Mouse (Mus musculus) fat pad, adult 2 months (tissue): Measurements from ENCODE around the gene Prkar1b.

Source experiments
- DNase-seq: peaks from one replicate; pipeline ENCODE4 v3.0.0-alpha.2; 2011; ENCODE audit warnings: low read depth, low spot score; ENCODE audit errors: extremely low read depth

Prkar1b gene

GRCm38 (mm10) chr5:139066861-139067614 is 82.8 kb downstream of the Prkar1b start:
- DNase-seq: no peak

GRCm38 (mm10) chr5:139064611-139065010 is 85.2 kb downstream of the Prkar1b start:
- DNase-seq: no peak

DNA sequence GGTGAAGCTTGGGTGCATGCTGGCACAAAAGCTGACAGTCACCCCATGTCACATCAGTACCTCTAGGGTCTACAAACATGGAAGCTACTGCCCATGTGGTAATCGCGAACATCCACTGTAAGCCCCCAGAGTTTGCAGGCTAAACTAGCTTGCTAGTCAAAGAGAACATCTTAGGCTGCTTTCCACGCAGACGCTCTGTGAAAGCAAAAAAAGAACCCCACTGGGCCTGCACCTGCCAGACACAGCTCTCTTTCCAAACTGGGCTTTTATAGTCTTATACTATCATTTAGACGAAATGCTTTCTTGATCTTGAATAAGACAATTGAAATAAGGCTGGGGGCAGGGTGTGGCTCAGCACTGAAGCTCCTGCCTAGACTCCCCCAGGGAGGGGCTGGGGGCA is 88.1 kb downstream of the Prkar1b start:
- DNase-seq: no peak

- DNase-seq: no peak
Measured at GRCm38 (mm10) chr5:139060460-139061051, 89.2 kb downstream of the Prkar1b start.

- peak; percentile 79 for DNase-seq
Measured at GRCm38 (mm10) chr5:139053176-139053575, 96.6 kb downstream of the Prkar1b start.

GRCm38 (mm10) chr5:139051276-139051675 is 98.5 kb downstream of the Prkar1b start:
- no peak for DNase-seq

GRCm38 (mm10) chr5:139049367-139049766 is 100.4 kb downstream of the Prkar1b start:
- DNase-seq: no peak

DNA sequence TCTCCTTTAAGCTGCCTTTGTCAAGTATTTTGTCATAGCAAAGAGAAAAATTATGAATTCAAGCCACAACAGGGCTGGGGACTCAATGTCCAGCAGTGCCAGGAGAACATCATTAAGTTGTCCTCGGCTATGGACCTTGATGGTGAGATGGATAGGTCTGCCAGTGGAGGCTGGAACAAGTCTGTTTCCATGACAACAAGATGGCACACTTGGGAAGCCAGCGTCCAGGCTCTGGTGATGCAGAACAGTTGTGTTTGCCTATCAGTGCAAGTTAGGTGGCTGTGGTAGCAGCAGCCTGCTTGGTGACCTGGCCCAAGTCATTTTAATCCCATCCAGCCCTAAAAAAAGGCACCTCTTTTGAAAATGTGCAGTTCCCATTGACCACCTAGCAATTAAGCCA is 102.6 kb downstream of the Prkar1b start:
- DNase-seq: no peak

DNA sequence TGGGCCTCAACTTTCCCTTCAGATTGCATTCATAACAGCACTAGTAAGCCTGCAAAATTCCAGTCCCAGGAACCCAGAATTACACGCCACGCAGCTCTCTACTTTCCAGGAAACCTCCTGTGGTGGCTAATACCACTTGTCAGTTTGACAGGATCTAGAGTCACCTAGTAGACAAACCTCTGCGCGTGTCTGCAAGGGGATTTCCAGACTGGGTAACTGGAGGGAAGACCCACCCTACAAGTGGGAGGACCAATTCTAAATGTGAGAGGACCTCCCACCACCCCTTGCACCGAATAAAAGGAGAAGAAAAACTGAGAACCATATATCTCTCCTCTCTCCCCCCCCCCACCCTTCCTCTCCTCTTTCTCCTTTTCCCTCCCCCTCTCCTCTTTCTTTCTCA is 103.2 kb downstream of the Prkar1b start:
- no peak for DNase-seq

- no peak for DNase-seq
Measured at GRCm38 (mm10) chr5:139043546-139043945, 106.3 kb downstream of the Prkar1b start.

DNA sequence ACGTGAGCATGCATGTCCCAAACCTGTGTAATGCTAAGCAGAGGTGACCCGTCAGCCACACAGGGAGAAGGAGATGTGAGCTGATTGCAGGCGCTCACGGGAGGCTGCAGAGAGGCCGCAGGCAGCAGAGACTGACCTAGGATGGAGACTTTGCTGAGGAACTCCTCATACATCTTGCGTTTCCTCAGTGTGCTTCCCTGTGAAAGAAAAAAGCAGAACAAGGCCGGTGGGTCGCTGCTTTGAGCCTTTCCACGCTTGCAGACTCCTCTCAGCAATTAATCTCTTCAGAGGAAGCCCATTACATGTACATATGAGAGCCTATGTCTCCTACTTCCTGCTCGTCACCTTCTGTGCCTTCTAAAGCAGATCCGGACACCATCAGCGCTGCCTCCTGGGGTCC is 107.5 kb downstream of the Prkar1b start:
- DNase-seq: no peak

GRCm38 (mm10) chr5:139035171-139035570 is 114.6 kb downstream of the Prkar1b start:
- DNase-seq: no peak

GRCm38 (mm10) chr5:139034746-139035145 is 115.1 kb downstream of the Prkar1b start:
- DNase-seq: no peak

GRCm38 (mm10) chr5:139033406-139034317 is 116.1 kb downstream of the Prkar1b start:
- peak; percentile 46 for DNase-seq

- no peak for DNase-seq
Measured at GRCm38 (mm10) chr5:139027603-139028002, 122.2 kb downstream of the Prkar1b start.

DNA sequence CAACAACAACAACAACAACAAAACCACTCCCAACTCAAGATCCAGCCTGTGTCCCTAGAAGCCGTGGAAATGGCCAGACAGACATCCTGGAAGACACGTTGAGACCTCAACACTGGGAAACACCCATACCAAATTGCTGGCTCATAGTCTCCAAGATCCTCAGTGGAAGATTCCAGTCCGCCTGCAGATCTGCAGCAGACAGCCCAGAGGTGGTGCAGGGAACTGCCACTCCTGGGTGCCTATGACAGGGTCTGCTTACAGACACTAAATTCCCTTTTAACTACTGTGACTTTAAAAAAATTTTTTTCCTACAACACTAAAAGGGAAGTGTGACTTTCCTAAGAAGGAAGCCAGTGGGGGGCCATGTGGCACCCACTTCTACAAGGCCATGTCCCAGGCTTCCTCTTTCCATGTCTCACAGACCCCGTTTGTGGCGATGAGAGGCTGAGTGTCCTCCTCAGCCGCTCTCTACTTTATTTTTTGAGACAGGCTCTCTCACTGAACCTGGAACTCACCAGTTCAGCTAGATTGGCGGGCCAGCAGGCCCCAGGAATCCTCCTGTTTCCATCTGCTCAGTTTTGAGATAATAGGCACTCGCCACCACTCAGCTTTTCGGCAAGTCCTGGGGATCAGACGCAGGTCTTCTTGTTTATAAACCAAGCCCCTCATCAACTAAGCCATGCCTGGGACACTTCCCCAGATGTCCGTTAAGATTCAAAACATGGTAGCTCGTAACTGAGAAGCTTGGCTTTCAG is 125.3 kb downstream of the Prkar1b start:
- no peak for DNase-seq

DNA sequence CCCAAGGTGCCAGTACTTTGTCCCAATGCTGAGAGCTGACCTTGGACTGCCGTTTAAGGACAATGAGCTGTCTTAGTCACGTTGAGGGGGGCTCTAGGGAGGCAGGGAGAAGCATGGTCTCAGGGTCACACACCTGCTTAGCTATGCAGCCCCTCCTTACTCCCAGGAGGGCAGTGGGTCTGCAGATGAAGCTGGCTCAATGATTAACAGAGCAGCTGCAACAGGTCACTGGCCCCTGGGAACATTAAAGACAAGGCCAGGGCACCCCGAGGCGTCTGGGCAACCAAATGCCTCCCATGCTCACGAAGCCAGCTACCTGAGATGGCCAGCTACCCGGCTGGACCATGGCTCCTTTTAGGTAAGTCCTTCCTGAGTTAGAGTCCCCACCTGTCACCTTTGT is 129.2 kb downstream of the Prkar1b start:
- DNase-seq: no peak

DNA sequence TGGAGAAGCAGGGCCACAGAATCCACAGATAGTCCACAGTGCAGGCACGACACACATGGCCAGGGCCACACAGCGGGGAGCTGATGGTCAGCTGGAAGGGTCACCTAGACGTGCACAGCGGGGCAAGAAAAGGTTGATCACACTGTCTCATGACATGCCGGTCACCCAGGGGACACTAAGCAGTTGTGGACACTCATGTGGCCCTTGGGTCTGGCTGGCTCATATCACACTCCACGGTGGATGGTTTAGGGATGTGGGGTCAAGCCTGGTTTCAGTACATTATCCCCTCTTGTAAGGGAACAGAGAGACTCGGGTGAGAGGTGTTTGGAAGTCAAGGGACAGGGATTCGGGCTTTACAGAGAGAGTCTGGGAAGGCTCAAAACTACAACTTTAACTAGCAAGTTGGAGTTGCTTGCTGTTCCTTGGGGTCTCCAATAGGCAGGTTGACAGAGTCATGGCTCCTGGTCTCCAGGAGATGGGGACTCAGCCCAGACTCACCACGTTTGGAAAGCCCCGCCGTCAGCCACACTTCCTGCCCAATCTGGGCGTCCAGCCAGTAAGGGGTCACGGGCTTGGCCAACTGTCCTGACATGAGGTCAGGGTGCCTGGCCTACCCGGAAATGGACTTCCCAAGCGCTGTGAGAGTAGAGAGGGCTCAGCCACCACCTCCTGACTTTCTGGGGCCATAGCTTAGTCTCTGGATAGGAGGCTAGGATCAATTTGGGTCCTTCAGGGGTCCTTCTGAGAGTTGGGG is 132.3 kb downstream of the Prkar1b start:
- DNase-seq: no peak

GRCm38 (mm10) chr5:139015097-139015496 is 134.7 kb downstream of the Prkar1b start:
- DNase-seq: no peak

GRCm38 (mm10) chr5:139010649-139011048 is 139.2 kb downstream of the Prkar1b start:
- no peak for DNase-seq
